Mouse (Mus musculus): ENCODE results near the gene Card10. TPM values are rescaled to one million over a fixed set of nuclear protein-coding genes. Genes with fewer than 3 reads are reported as not detected.

The Card10 gene
- polyA plus RNA-seq, 1 experiment from 2014 or later: 9.5 TPM

GRCm38 (mm10) chr15:78832701-78833123 is 29.9 kb upstream of the Card10 start:
- H3K27me3 ChIP-seq: peaks cover 8% of the 10 kb centered on the region
- no peaks in the 10 kb centered on the region for H3K36me3 ChIP-seq
- peaks cover 71% of the 10 kb centered on the region for H3K4me1 ChIP-seq
- H3K9ac ChIP-seq: peak overlapping the region; percentile 44
- 12% methylated on average over 14 of the region's 14 CpGs for WGBS
- H3K4me2 ChIP-seq: peak overlapping the region; percentile 27
- peak overlapping the region; percentile 11 for H3K4me3 ChIP-seq (replicated peaks)
- no peaks in the 10 kb centered on the region for H3K9me3 ChIP-seq (replicated peaks)
- peak overlapping the region; percentile 97 for H3K27ac ChIP-seq
- peak; percentile 38 for ATAC-seq (replicated peaks; ENCODE audit: low FRiP score)

GRCm38 (mm10) chr15:78831720-78832657 is 29.1 kb upstream of the Card10 start:
- Histone ChIP-seq H3K9me3 (replicated peaks) (no peaks in the 10 kb centered on the region), H3K27me3 (peaks cover 15% of the 10 kb centered on the region), H3K4me3 (replicated peaks) (peak overlapping the region; percentile 15; the same call in 1 of the 2 replicates), H3K36me3 (no peaks in the 10 kb centered on the region), H3K4me2 (peak overlapping the region; percentile 27), H3K9ac (peak overlapping the region; percentile 36; the same call in 1 of the 2 replicates), H3K4me1 (peaks cover 75% of the 10 kb centered on the region), H3K27ac (peak overlapping the region; percentile 97)
- 34% methylated on average over 19 of the region's 19 CpGs for WGBS
- ATAC-seq (replicated peaks; ENCODE audit: low FRiP score): peak; percentile 69

- peak overlapping the region; percentile 97 for H3K27ac ChIP-seq
- 0 out of 2 replicates have a peak overlapping the region, but pooled peaks have one; percentile 0 for H3K4me2 ChIP-seq
- 48% methylated on average over 10 of the region's 10 CpGs for WGBS
- no peak overlapping the region for H3K4me3 ChIP-seq (replicated peaks)
- H3K9ac ChIP-seq: no peak overlapping the region
- no peaks in the 10 kb centered on the region for H3K9me3 ChIP-seq (replicated peaks)
- H3K27me3 ChIP-seq: peaks cover 17% of the 10 kb centered on the region
- no peaks in the 10 kb centered on the region for H3K36me3 ChIP-seq
- no peak for ATAC-seq (replicated peaks; ENCODE audit: low FRiP score)
- peaks cover 73% of the 10 kb centered on the region for H3K4me1 ChIP-seq
Observed at GRCm38 (mm10) chr15:78830742-78831719, 28.2 kb upstream of the Card10 start.

- no peak overlapping the region for H3K9ac ChIP-seq
- H3K4me2 ChIP-seq: no peak overlapping the region
- H3K27ac ChIP-seq: no peak overlapping the region
- H3K4me3 ChIP-seq (replicated peaks): no peak overlapping the region
- peaks cover 17% of the 10 kb centered on the region for H3K27me3 ChIP-seq
- H3K4me1 ChIP-seq: peaks cover 59% of the 10 kb centered on the region
- ATAC-seq (replicated peaks; ENCODE audit: low FRiP score): no peak
- H3K9me3 ChIP-seq (replicated peaks): no peaks in the 10 kb centered on the region
- H3K36me3 ChIP-seq: no peaks in the 10 kb centered on the region
- 88% methylated on average over 1 of the region's 1 CpGs for WGBS
Observed at GRCm38 (mm10) chr15:78829636-78830035, 26.8 kb upstream of the Card10 start.

GRCm38 (mm10) chr15:78828315-78828714 is 25.5 kb upstream of the Card10 start:
- Histone ChIP-seq H3K36me3 (no peaks in the 10 kb centered on the region), H3K27ac (peak overlapping the region; percentile 28; the same call in 1 of the 2 replicates), H3K4me1 (peaks cover 46% of the 10 kb centered on the region), H3K4me2 (no peak overlapping the region), H3K4me3 (replicated peaks) (no peak overlapping the region), H3K9ac (no peak overlapping the region), H3K9me3 (replicated peaks) (no peaks in the 10 kb centered on the region), H3K27me3 (peaks cover 17% of the 10 kb centered on the region)
- no peak for ATAC-seq (replicated peaks; ENCODE audit: low FRiP score)
- WGBS: 26% methylated on average over 5 of the region's 5 CpGs

GRCm38 (mm10) chr15:78826213-78827204 is 23.7 kb upstream of the Card10 start:
- H3K9me3 ChIP-seq (replicated peaks): no peaks in the 10 kb centered on the region
- WGBS: 23% methylated on average over 28 of the region's 28 CpGs
- peaks cover 28% of the 10 kb centered on the region for H3K4me1 ChIP-seq
- no peaks in the 10 kb centered on the region for H3K36me3 ChIP-seq
- no peak overlapping the region for H3K4me3 ChIP-seq (replicated peaks)
- peaks cover 17% of the 10 kb centered on the region for H3K27me3 ChIP-seq
- peak; percentile 55; the same call in 1 of the 2 replicates for ATAC-seq (replicated peaks; ENCODE audit: low FRiP score)
- no peak overlapping the region for H3K4me2 ChIP-seq
- H3K9ac ChIP-seq: no peak overlapping the region
- H3K27ac ChIP-seq: no peak overlapping the region

GRCm38 (mm10) chr15:78816074-78816391 is 13.2 kb upstream of the Card10 start:
- Histone ChIP-seq H3K4me1 (peaks cover 6% of the 10 kb centered on the region; the same call in 1 of the 2 replicates), H3K9ac (no peak overlapping the region), H3K27me3 (peaks cover 8% of the 10 kb centered on the region; the same call in 1 of the 2 replicates), H3K4me2 (no peak overlapping the region), H3K27ac (no peak overlapping the region), H3K9me3 (replicated peaks) (no peaks in the 10 kb centered on the region), H3K36me3 (no peaks in the 10 kb centered on the region), H3K4me3 (replicated peaks) (no peak overlapping the region)
- 56% methylated on average over 6 of the region's 6 CpGs for WGBS
- no peak for ATAC-seq (replicated peaks; ENCODE audit: low FRiP score)

- Histone ChIP-seq H3K4me2 (no peak overlapping the region), H3K9me3 (replicated peaks) (no peaks in the 10 kb centered on the region), H3K27me3 (peaks cover 4% of the 10 kb centered on the region; the same call in 1 of the 2 replicates), H3K27ac (no peak overlapping the region), H3K4me1 (peaks cover 7% of the 10 kb centered on the region; the same call in 1 of the 2 replicates), H3K36me3 (no peaks in the 10 kb centered on the region), H3K4me3 (replicated peaks) (no peak overlapping the region), H3K9ac (no peak overlapping the region)
- WGBS: 47% methylated on average over 11 of the region's 11 CpGs
- no peak; the same call in 1 of the 2 replicates for ATAC-seq (replicated peaks; ENCODE audit: low FRiP score)
Observed at GRCm38 (mm10) chr15:78815314-78816073, 12.7 kb upstream of the Card10 start.

- H3K4me2 ChIP-seq: no peak overlapping the region
Observed at GRCm38 (mm10) chr15:78813603-78814002, 10.8 kb upstream of the Card10 start.

GRCm38 (mm10) chr15:78810146-78810545 is 7.3 kb upstream of the Card10 start:
- no peak for ATAC-seq (replicated peaks; ENCODE audit: low FRiP score)
- peaks cover 47% of the 10 kb centered on the region for H3K4me1 ChIP-seq
- no peaks in the 10 kb centered on the region for H3K9me3 ChIP-seq (replicated peaks)
- no peak overlapping the region for H3K4me2 ChIP-seq
- no peaks in the 10 kb centered on the region for H3K36me3 ChIP-seq
- 67% methylated on average over 9 of the region's 9 CpGs for WGBS
- no peak overlapping the region for H3K27ac ChIP-seq
- H3K27me3 ChIP-seq: peaks cover 10% of the 10 kb centered on the region; the same call in 1 of the 2 replicates
- no peak overlapping the region for H3K4me3 ChIP-seq (replicated peaks)
- no peak overlapping the region for H3K9ac ChIP-seq

More at GRCm38 (mm10) chr15:78813603-78814002, 10.8 kb upstream of the Card10 start:
- Histone ChIP-seq H3K27ac (no peak overlapping the region), H3K9me3 (replicated peaks) (no peaks in the 10 kb centered on the region), H3K4me1 (peaks cover 15% of the 10 kb centered on the region), H3K9ac (no peak overlapping the region), H3K27me3 (no peaks in the 10 kb centered on the region), H3K4me3 (replicated peaks) (no peak overlapping the region), H3K36me3 (no peaks in the 10 kb centered on the region)
- ATAC-seq (replicated peaks; ENCODE audit: low FRiP score): no peak
- WGBS: 85% methylated on average over 4 of the region's 4 CpGs
